Mouse (Mus musculus) embryonic fibroblast, embryonic 13.5 days (primary cell): ENCODE results near the gene Asb3.

Experiments
- CTCF ChIP-seq: IDR thresholded peaks from 2 replicates; pipeline ENCODE4 v1.5.1; 2011; ENCODE audit warnings: mild to moderate bottlenecking, control low read depth, low read length, moderate library complexity, borderline replicate concordance; ENCODE audit not compliant: insufficient read depth
- POLR2A ChIP-seq: IDR thresholded peaks from 2 replicates; pipeline ENCODE4 v1.6.1; 2011; ENCODE audit warnings: low read depth, mild to moderate bottlenecking, control low read depth, low read length, moderate library complexity

DNA sequence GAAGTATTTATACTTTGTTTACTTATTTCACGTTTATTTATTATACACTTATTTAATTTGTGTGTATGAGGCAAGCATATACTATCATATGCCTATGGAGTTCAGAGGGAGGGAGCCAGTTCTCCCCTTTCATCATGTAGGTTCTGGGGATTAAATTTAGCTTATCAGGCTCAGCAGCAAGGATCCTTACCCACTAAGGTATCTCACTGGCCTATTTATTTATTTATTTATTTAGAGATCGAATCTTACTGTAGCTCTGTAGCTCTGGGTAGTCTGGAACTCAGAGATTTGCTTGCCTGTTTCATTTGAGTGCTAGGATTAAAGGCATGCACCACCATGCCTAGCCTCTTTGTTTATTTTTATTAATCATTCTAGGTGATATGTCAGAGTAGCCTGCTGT is 113.5 kb downstream of the Asb3 start:
- TF ChIP-seq CTCF (no peak), POLR2A (no peak)
